Mouse (Mus musculus) hindbrain, embryonic 16.5 days (tissue): ENCODE results near the gene Vps52. TPM values are rescaled to one million over a fixed set of nuclear protein-coding genes. Genes with fewer than 3 reads are reported as not detected.

Experiments used
- ATAC-seq: fragments of 200-750 bp; cut with Nextera tagmentation; 2 replicates; pipeline ENCODE4 v1.8.0; 2017; ENCODE audit warnings: moderate TSS enrichment, moderate library complexity
- H3K27ac ChIP-seq: fragments of 300-500 bp; sonication (generic); 2 replicates; pipeline ENCODE4 v1.5.1; 2014; ENCODE audit warnings: low read depth, mild to moderate bottlenecking, control low read depth, low read length, moderate library complexity
- H3K27me3 ChIP-seq: fragments of 300-500 bp; sonication (generic); replicated peaks from 2 replicates; pipeline ENCODE4 v1.6.1; 2014; ENCODE audit warnings: low read length; ENCODE audit not compliant: control insufficient read depth, insufficient read depth
- H3K36me3 ChIP-seq: fragments of 300-500 bp; sonication (generic); 2 replicates; pipeline ENCODE4 v1.6.1; 2014; ENCODE audit warnings: mild to moderate bottlenecking, low read length, moderate library complexity, mixed read lengths; ENCODE audit not compliant: control insufficient read depth, insufficient read depth
- H3K4me1 ChIP-seq: fragments of 300-500 bp; sonication (generic); 2 replicates; pipeline ENCODE4 v1.6.1; 2014; ENCODE audit warnings: low read depth, low read length; ENCODE audit not compliant: control insufficient read depth, insufficient read depth
- H3K4me2 ChIP-seq: fragments of 300-500 bp; sonication (generic); 2 replicates; pipeline ENCODE4 v1.6.1; 2014; ENCODE audit warnings: mild to moderate bottlenecking, low read length, control low read depth, moderate library complexity
- H3K4me3 ChIP-seq: fragments of 300-500 bp; sonication (generic); 2 replicates; pipeline ENCODE4 v1.5.1; 2014; ENCODE audit warnings: mild to moderate bottlenecking, low read length, control low read depth, moderate library complexity
- H3K9ac ChIP-seq: fragments of 300-500 bp; sonication (generic); 2 replicates; pipeline ENCODE4 v1.6.1; 2014; ENCODE audit warnings: low read depth, mild to moderate bottlenecking, control low read depth, low read length, moderate library complexity
- H3K9me3 ChIP-seq: fragments of 300-500 bp; sonication (generic); 2 replicates; pipeline ENCODE4 v1.6.1; 2014; ENCODE audit warnings: mild to moderate bottlenecking, low read length, moderate library complexity; ENCODE audit not compliant: control insufficient read depth
- WGBS: fragments of 180-500 bp; shearing (Covaris S2); extraction: QIAGEN DNeasy Blood & Tissue Kit; methylation state at CpG from one replicate; pipeline ENCODE4 v1.1.7; 2014; 5-methylcytosine and 5-hydroxymethylcytosine counted together
- polyA plus RNA-seq: library from polyadenylated mRNA; unstranded; fragments of >200 nt; fragmentation: Nextera tagmentation; extraction: Ambion mirVana; gene quantifications from 2 replicates; pipeline ENCODE4 v1.2.1, GENCODE M21; 2015

Vps52 gene
- polyA plus RNA-seq, 1 experiment from 2014 or later: 75.4 TPM

DNA sequence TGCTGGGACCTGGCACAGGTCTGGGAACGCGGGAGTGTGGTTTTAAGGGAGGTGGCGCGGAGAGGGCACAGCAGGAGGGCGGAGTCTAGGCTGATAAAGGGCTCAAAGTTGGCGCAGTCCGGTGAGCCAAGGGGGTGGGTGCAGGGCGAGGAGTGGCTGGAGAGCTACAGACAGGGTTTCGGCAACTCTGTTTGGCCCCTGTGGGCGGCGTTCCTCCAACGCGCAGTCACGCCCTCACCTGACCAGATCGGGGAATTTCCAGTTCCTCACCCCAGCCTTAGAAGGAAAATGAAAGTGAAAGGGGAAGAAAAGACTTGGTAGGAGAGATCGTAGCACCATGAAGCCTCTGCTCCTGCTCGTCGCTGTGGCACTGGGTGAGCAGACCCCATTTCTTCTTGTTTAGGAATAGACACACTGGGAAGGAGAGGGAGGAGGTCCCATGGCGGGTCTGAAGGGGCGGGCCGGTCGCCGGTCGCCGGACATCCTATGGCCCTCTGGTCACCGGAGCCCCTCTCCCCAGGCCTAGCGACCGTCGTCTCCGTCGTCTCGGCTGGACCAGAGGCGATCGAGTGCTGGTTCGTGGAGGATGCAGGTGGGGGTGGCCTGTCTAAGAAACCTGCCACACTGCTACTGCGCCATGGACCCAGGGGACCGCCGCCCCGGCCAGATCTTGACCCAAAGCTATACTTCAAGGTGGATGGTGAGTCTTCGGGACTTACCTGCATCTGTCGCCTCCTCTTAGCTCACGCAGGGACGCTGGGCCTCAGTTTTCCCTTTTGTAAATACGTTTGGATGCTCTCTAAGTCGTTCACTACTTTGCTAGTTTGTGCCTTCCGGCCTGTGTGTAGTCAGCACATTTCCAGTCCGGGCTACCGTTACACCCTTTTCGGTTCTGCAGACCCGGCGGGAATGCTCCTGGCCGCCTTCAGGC is 36.0 kb upstream of the Vps52 start:
- H3K27ac ChIP-seq: peak overlapping the region; percentile 60
- ATAC-seq: no peak
- peak overlapping the region; percentile 78 for H3K4me2 ChIP-seq
- H3K27me3 ChIP-seq: 0 out of 2 replicates have a peak, but pooled peaks cover 3% of the 10 kb centered on the region
- peak overlapping the region; percentile 63 for H3K9ac ChIP-seq
- H3K9me3 ChIP-seq: no peaks in the 10 kb centered on the region
- H3K4me3 ChIP-seq: peak overlapping the region; percentile 49
- no peaks in the 10 kb centered on the region for H3K36me3 ChIP-seq
- peaks cover 30% of the 10 kb centered on the region for H3K4me1 ChIP-seq
- WGBS: 2% methylated on average over 51 of the region's 52 CpGs

GRCm38 (mm10) chr17:33920282-33921097 is 35.1 kb upstream of the Vps52 start:
- Histone ChIP-seq H3K36me3 (no peaks in the 10 kb centered on the region), H3K4me1 (peaks cover 24% of the 10 kb centered on the region), H3K9ac (peak overlapping the region; percentile 63), H3K4me2 (peak overlapping the region; percentile 78), H3K9me3 (no peaks in the 10 kb centered on the region), H3K4me3 (peak overlapping the region; percentile 49), H3K27me3 (0 out of 2 replicates have a peak, but pooled peaks cover 3% of the 10 kb centered on the region), H3K27ac (peak overlapping the region; percentile 60)
- ATAC-seq: no peak
- under 1% methylated on average over 36 of the region's 36 CpGs for WGBS

DNA sequence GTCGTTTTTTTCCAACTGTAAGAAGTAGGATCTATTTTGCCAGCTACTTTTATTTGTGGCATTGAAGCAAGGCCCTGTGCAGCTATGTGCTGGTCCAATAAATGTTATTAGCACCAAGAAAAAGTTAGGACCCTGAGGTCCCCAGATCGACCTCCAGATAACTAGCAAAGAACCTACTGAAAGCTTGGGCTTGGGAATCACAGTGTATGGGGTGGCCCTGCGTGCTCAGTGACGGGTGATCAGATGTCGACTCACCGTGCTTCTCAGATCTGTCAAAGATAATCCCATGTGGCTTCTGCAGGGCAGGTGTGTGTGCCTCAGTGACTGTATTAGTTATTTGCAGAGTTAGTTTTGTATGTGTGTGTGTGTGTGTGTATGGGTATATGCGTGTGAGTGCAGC is 34.3 kb upstream of the Vps52 start:
- no peak for ATAC-seq
- no peak overlapping the region for H3K9ac ChIP-seq
- H3K27me3 ChIP-seq: 0 out of 2 replicates have a peak, but pooled peaks cover 3% of the 10 kb centered on the region
- 88% methylated on average over 7 of the region's 7 CpGs for WGBS
- peaks cover 24% of the 10 kb centered on the region for H3K4me1 ChIP-seq
- no peaks in the 10 kb centered on the region for H3K36me3 ChIP-seq
- no peak overlapping the region for H3K27ac ChIP-seq
- H3K4me3 ChIP-seq: no peak overlapping the region
- H3K9me3 ChIP-seq: no peaks in the 10 kb centered on the region
- no peak overlapping the region for H3K4me2 ChIP-seq

- no peak overlapping the region for H3K4me2 ChIP-seq
- peaks cover 13% of the 10 kb centered on the region for H3K4me1 ChIP-seq
- 89% methylated on average over 10 of the region's 10 CpGs for WGBS
- no peaks in the 10 kb centered on the region for H3K36me3 ChIP-seq
- no peaks in the 10 kb centered on the region for H3K9me3 ChIP-seq
- ATAC-seq: no peak
- no peaks in the 10 kb centered on the region for H3K27me3 ChIP-seq
- no peak overlapping the region for H3K27ac ChIP-seq
- no peak overlapping the region for H3K9ac ChIP-seq
- no peak overlapping the region for H3K4me3 ChIP-seq
These were observed 30.9 kb upstream of the Vps52 start for GRCm38 (mm10) chr17:33924577-33925283.

DNA sequence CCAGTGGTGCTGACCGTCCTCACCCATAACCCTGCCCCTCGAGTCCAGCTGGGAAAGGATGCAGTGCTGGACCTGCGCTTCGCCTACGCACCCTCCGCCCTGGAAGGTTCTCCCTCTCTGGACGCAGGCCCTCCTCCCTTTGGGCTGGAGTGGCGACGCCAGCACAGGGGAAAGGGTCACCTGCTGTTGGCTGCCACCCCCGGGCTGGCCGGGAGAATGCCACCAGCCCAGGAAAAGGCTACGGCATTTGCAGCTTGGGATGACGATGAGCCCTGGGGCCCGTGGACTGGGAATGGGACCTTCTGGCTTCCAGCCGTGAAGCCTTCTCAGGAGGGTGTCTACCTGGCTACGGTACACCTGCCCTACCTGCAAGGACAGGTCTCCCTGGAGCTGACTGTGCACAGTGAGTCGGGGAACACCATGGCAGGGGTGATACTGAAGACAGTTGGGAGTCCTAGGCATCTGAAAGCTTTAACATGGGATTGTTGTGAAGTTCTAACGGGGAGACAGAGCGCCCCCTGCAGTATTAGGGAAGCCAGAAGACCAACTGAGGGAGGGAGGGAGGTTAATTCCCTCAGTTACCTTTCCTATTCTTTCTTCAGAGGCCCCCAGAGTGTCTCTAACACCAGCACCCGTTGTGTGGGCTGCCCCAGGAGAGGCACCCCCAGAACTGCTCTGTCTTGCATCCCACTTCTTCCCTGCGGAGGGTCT is 30.1 kb upstream of the Vps52 start:
- H3K4me1 ChIP-seq: peaks cover 6% of the 10 kb centered on the region
- no peaks in the 10 kb centered on the region for H3K36me3 ChIP-seq
- 85% methylated on average over 21 of the region's 21 CpGs for WGBS
- no peaks in the 10 kb centered on the region for H3K9me3 ChIP-seq
- no peak overlapping the region for H3K4me2 ChIP-seq
- no peak overlapping the region for H3K4me3 ChIP-seq
- H3K9ac ChIP-seq: no peak overlapping the region
- ATAC-seq: no peak
- H3K27me3 ChIP-seq: no peaks in the 10 kb centered on the region
- H3K27ac ChIP-seq: no peak overlapping the region

DNA sequence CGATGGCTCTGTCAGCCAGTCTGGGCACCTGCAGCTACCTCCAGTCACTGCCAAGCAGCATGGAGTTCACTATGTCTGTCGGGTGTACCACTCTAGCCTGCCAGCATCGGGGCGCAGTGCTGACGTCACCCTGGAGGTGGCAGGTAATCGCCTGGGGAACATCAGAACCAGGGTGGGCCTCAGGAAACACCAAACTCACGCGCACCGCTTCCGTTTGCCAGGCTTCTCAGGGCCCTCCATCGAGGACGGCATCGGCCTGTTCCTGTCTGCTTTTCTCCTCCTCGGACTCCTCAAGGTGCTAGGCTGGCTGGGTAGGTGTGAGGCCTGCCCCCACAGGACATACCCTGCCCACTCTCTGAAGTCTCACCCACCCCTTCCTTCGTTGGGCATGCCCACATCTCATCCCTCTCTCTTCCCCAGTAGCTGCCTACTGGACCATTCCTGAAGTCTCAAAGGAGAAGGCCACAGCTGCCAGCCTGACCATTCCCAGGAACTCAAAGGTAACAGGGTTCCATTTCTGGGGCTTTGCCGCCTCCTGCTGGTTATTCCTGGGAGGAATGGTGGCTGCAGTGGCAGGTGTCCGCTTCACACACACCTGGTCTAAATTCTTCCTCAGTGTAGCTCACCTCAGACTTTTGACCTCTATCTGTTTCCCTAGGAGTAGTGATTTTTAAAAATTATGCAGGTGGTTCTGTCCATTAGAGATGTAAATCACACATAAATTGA is 29.2 kb upstream of the Vps52 start:
- no peak for ATAC-seq
- Histone ChIP-seq H3K27ac (no peak overlapping the region), H3K36me3 (no peaks in the 10 kb centered on the region), H3K27me3 (no peaks in the 10 kb centered on the region), H3K9ac (no peak overlapping the region), H3K4me2 (no peak overlapping the region), H3K4me1 (peaks cover 10% of the 10 kb centered on the region), H3K9me3 (no peaks in the 10 kb centered on the region), H3K4me3 (no peak overlapping the region)
- WGBS: 74% methylated on average over 17 of the region's 17 CpGs

- Histone ChIP-seq H3K4me3 (peak overlapping the region; percentile 73), H3K27me3 (no peaks in the 10 kb centered on the region), H3K27ac (no peak overlapping the region; the same call in 1 of the 2 replicates), H3K9me3 (no peaks in the 10 kb centered on the region), H3K4me2 (peak overlapping the region; percentile 92), H3K9ac (peak overlapping the region; percentile 74), H3K36me3 (peaks cover 6% of the 10 kb centered on the region), H3K4me1 (peaks cover 12% of the 10 kb centered on the region)
- 64% methylated on average over 21 of the region's 21 CpGs for WGBS
- ATAC-seq: no peak
These were observed 27.2 kb upstream of the Vps52 start for GRCm38 (mm10) chr17:33928251-33928947.
